16 mouse cellular contexts compared by ENCODE assay signal in genomic region chr3:27250936-27251335, GRCm38 (mm10).
DNase-seq lines count a peak whose midpoint lies in the region; ATAC-seq and TF ChIP-seq lines count a peak whose summit lies in the region.
"Had no signal": no experiment of that assay in that cellular context is flagged by ENCODE, and none has a peak within 500 bp of the region (broad histone marks: within the 10 kb centered on the region; RNA-seq: fewer than 3 reads in every experiment).

No protein-coding gene starts in this region.

- no peak overlapping the region for H3K4me3 ChIP-seq in hindbrain, postnatal 0 days (ENCODE audit: low read length)
- H3K4me3 ChIP-seq in hindbrain, embryonic 10.5 days = no peak overlapping the region
- no peak overlapping the region for H3K4me3 ChIP-seq in lung, postnatal 0 days (ENCODE audit: low read depth, low read length)
- H3K4me3 ChIP-seq in cortical plate, adult 2 months (ENCODE audit: insufficient read depth, low read length) = no peak overlapping the region
- H3K4me3 ChIP-seq: embryonic facial prominence, embryonic 13.5 days; forebrain, embryonic 15.5 days; limb, embryonic 15.5 days; midbrain, embryonic 10.5 days; neural tube, embryonic 13.5 days had no signal

- TF ChIP-seq EP300 in lung, postnatal 0 days (IDR thresholded peaks at IDR 0.05) = no peak

- no peaks in the 10 kb centered on the region for H3K27me3 ChIP-seq in hindbrain, postnatal 0 days (ENCODE audit: insufficient read depth, low read length)
- H3K27me3 ChIP-seq in hindbrain, embryonic 10.5 days (ENCODE audit: insufficient read depth, poor library complexity, severe bottlenecking) = no peaks in the 10 kb centered on the region
- H3K27me3 ChIP-seq in lung, postnatal 0 days (replicated peaks; ENCODE audit: insufficient read depth, low read length) = no peaks in the 10 kb centered on the region
- H3K27me3 ChIP-seq: embryonic facial prominence, embryonic 13.5 days; forebrain, embryonic 15.5 days; limb, embryonic 15.5 days; neural tube, embryonic 13.5 days had no signal

- TF ChIP-seq POLR2A in cortical plate, adult 2 months (IDR thresholded peaks at IDR 0.05; ENCODE audit: extremely low read depth, insufficient read depth, low read length) = no peak

- peak; percentile 15 for DNase-seq in CD4-positive, CD25-positive, alpha-beta regulatory T cell, adult 2 months (ENCODE audit: low read depth, low spot score)
- DNase-seq in hindbrain, postnatal 0 days (ENCODE audit: low spot score) = no peak
- DNase-seq in hindbrain, embryonic 10.5 days (ENCODE audit: low spot score) = no peak
- DNase-seq in lung, postnatal 0 days (ENCODE audit: low spot score) = no peak
- DNase-seq in lung, adult 18-20 months = no peak
- DNase-seq: right cerebral cortex, postnatal 25 days; thymus, adult 18-20 months had no signal

- H3K4me2 ChIP-seq in hindbrain, postnatal 0 days (ENCODE audit: low read depth, low read length) = no peak overlapping the region
- no peak overlapping the region for H3K4me2 ChIP-seq in lung, postnatal 0 days (replicated peaks; ENCODE audit: low read depth, low read length)
- H3K4me2 ChIP-seq: embryonic facial prominence, embryonic 13.5 days; forebrain, embryonic 15.5 days; heart, embryonic 11.5 days; limb, embryonic 15.5 days; neural tube, embryonic 13.5 days had no signal

- H3K9me3 ChIP-seq in hindbrain, postnatal 0 days (ENCODE audit: low read length) = no peaks in the 10 kb centered on the region
- no peaks in the 10 kb centered on the region for H3K9me3 ChIP-seq in hindbrain, embryonic 10.5 days
- no peaks in the 10 kb centered on the region for H3K9me3 ChIP-seq in lung, postnatal 0 days (ENCODE audit: low read length)
- H3K9me3 ChIP-seq: embryonic facial prominence, embryonic 13.5 days; forebrain, embryonic 15.5 days; limb, embryonic 15.5 days; midbrain, embryonic 10.5 days; neural tube, embryonic 13.5 days had no signal

- 37% methylated on average over 7 of the region's 7 CpGs for WGBS in hindbrain, postnatal 0 days
- WGBS in hindbrain, embryonic 10.5 days = 46% methylated on average over 7 of the region's 7 CpGs
- WGBS in lung, postnatal 0 days = 33% methylated on average over 7 of the region's 7 CpGs

- H3K36me3 ChIP-seq in hindbrain, postnatal 0 days (ENCODE audit: insufficient read depth, low read length) = no peaks in the 10 kb centered on the region
- H3K36me3 ChIP-seq in hindbrain, embryonic 10.5 days = no peaks in the 10 kb centered on the region
- no peaks in the 10 kb centered on the region for H3K36me3 ChIP-seq in lung, postnatal 0 days (ENCODE audit: insufficient read depth, low read length)
- H3K36me3 ChIP-seq: embryonic facial prominence, embryonic 13.5 days; forebrain, embryonic 15.5 days; limb, embryonic 15.5 days; midbrain, embryonic 10.5 days; neural tube, embryonic 13.5 days had no signal

- no peak for ATAC-seq in CD4-positive, CD25-positive, alpha-beta regulatory T cell, adult 4 months
- no peak for ATAC-seq in hindbrain, postnatal 0 days
- no peak for ATAC-seq in lung, postnatal 0 days
- no peak for ATAC-seq in inflammation-experienced regulatory T-cells, adult 6 months
- ATAC-seq: forebrain, embryonic 15.5 days had no signal

- no peaks in the 10 kb centered on the region for H3K4me1 ChIP-seq in hindbrain, postnatal 0 days (ENCODE audit: insufficient read depth, low read length)
- H3K4me1 ChIP-seq in hindbrain, embryonic 10.5 days (replicated peaks) = no peaks in the 10 kb centered on the region
- no peaks in the 10 kb centered on the region for H3K4me1 ChIP-seq in lung, postnatal 0 days (ENCODE audit: insufficient read depth, low read depth, low read length)
- H3K4me1 ChIP-seq in cortical plate, adult 2 months (ENCODE audit: control insufficient read depth, insufficient read depth, low read length) = no peaks in the 10 kb centered on the region
- H3K4me1 ChIP-seq: embryonic facial prominence, embryonic 13.5 days; forebrain, embryonic 15.5 days; limb, embryonic 15.5 days; midbrain, embryonic 10.5 days; neural tube, embryonic 13.5 days had no signal

- H3K27ac ChIP-seq in hindbrain, postnatal 0 days = no peak overlapping the region
- H3K27ac ChIP-seq in hindbrain, embryonic 10.5 days = no peak overlapping the region
- H3K27ac ChIP-seq in lung, postnatal 0 days (ENCODE audit: low read length) = no peak overlapping the region
- no peak overlapping the region for H3K27ac ChIP-seq in cortical plate, adult 2 months (ENCODE audit: insufficient read depth, low read length)
- H3K27ac ChIP-seq: embryonic facial prominence, embryonic 13.5 days; forebrain, embryonic 15.5 days; limb, embryonic 15.5 days; midbrain, embryonic 10.5 days; neural tube, embryonic 13.5 days had no signal

- TF ChIP-seq CTCF in hindbrain, postnatal 0 days (IDR thresholded peaks at IDR 0.05; ENCODE audit: low read depth) = peak; percentile 57
- TF ChIP-seq CTCF in lung, postnatal 0 days (IDR thresholded peaks at IDR 0.05) = peak; percentile 44
- TF ChIP-seq CTCF in cortical plate, adult 2 months (IDR thresholded peaks at IDR 0.05; ENCODE audit: extremely low read depth, insufficient read depth, low read length) = 0 out of 2 replicates have a peak, but pooled peaks have one; percentile 20

- H3K9ac ChIP-seq in hindbrain, postnatal 0 days (replicated peaks; ENCODE audit: low read length) = no peak overlapping the region
- no peak overlapping the region for H3K9ac ChIP-seq in lung, postnatal 0 days (replicated peaks; ENCODE audit: low read depth)
- H3K9ac ChIP-seq: embryonic facial prominence, embryonic 13.5 days; forebrain, embryonic 15.5 days; limb, embryonic 15.5 days; neural tube, embryonic 13.5 days had no signal
